Mouse (Mus musculus): Measurements from ENCODE around the gene Dgke. TPM values are rescaled to one million over a fixed set of nuclear protein-coding genes. Genes with fewer than 3 reads are reported as not detected.

The Dgke gene
- polyA plus RNA-seq, 1 experiment from 2014 or later, result 3.5 TPM

- peaks cover 2% of the 10 kb centered on the region; the same call in 1 of the 2 replicates for H3K36me3 ChIP-seq (ENCODE audit: control insufficient read depth, insufficient read depth, low read length)
- H3K9me3 ChIP-seq (ENCODE audit: control insufficient read depth, low read length), result no peaks in the 10 kb centered on the region
- DNase-seq (ENCODE audit: low spot score), result no peak
- no peaks in the 10 kb centered on the region for H3K4me1 ChIP-seq (ENCODE audit: control insufficient read depth, insufficient read depth, low read length)
- no peak overlapping the region for H3K27ac ChIP-seq (replicated peaks; ENCODE audit: low read depth, low read length)
- 77% methylated on average over 5 of the region's 5 CpGs for WGBS
- no peak overlapping the region for H3K4me3 ChIP-seq (ENCODE audit: low read depth, low read length)
- no peak overlapping the region for H3K4me2 ChIP-seq (ENCODE audit: low read depth, severe bottlenecking)
- ATAC-seq (ENCODE audit: insufficient number of reproducible peaks, low FRiP score, low TSS enrichment, low read depth), result no peak
- H3K9ac ChIP-seq (ENCODE audit: low read length), result no peak overlapping the region
- no peaks in the 10 kb centered on the region for H3K27me3 ChIP-seq (ENCODE audit: control insufficient read depth, insufficient read depth, low read length)
Observed at GRCm38 (mm10) chr11:89012241-89012640, 54.4 kb downstream of the Dgke start.

- no peaks in the 10 kb centered on the region for H3K9me3 ChIP-seq (ENCODE audit: control insufficient read depth, low read length)
- H3K4me3 ChIP-seq (ENCODE audit: low read depth, low read length), result no peak overlapping the region
- no peaks in the 10 kb centered on the region for H3K27me3 ChIP-seq (ENCODE audit: control insufficient read depth, insufficient read depth, low read length)
- H3K4me1 ChIP-seq (ENCODE audit: control insufficient read depth, insufficient read depth, low read length), result no peaks in the 10 kb centered on the region
- H3K36me3 ChIP-seq (ENCODE audit: control insufficient read depth, insufficient read depth, low read length), result peaks cover 2% of the 10 kb centered on the region; the same call in 1 of the 2 replicates
- no peak for DNase-seq (ENCODE audit: low spot score)
- WGBS, result 76% methylated on average over 7 of the region's 7 CpGs
- no peak overlapping the region for H3K27ac ChIP-seq (replicated peaks; ENCODE audit: low read depth, low read length)
- H3K9ac ChIP-seq (ENCODE audit: low read length), result no peak overlapping the region
- no peak overlapping the region for H3K4me2 ChIP-seq (ENCODE audit: low read depth, severe bottlenecking)
- no peak for ATAC-seq (ENCODE audit: insufficient number of reproducible peaks, low FRiP score, low TSS enrichment, low read depth)
Observed at GRCm38 (mm10) chr11:89009496-89009895, 57.2 kb downstream of the Dgke start.

GRCm38 (mm10) chr11:89009066-89009465, 57.6 kb downstream of the Dgke start:
- 88% methylated on average over 9 of the region's 9 CpGs for WGBS
- ATAC-seq (ENCODE audit: insufficient number of reproducible peaks, low FRiP score, low TSS enrichment, low read depth), result no peak

GRCm38 (mm10) chr11:89007582-89007981, 59.1 kb downstream of the Dgke start:
- no peak for ATAC-seq (ENCODE audit: insufficient number of reproducible peaks, low FRiP score, low TSS enrichment, low read depth)
- 89% methylated on average over 3 of the region's 3 CpGs for WGBS
- no peaks in the 10 kb centered on the region for H3K9me3 ChIP-seq (ENCODE audit: control insufficient read depth, low read length)
- H3K36me3 ChIP-seq (ENCODE audit: control insufficient read depth, insufficient read depth, low read length), result peaks cover 2% of the 10 kb centered on the region; the same call in 1 of the 2 replicates
- H3K4me3 ChIP-seq (ENCODE audit: low read depth, low read length), result no peak overlapping the region
- no peak overlapping the region for H3K27ac ChIP-seq (replicated peaks; ENCODE audit: low read depth, low read length)
- DNase-seq (ENCODE audit: low spot score), result no peak
- H3K4me2 ChIP-seq (ENCODE audit: low read depth, severe bottlenecking), result no peak overlapping the region
- peaks cover 3% of the 10 kb centered on the region; the same call in 1 of the 2 replicates for H3K4me1 ChIP-seq (ENCODE audit: control insufficient read depth, insufficient read depth, low read length)
- H3K27me3 ChIP-seq (ENCODE audit: control insufficient read depth, insufficient read depth, low read length), result no peaks in the 10 kb centered on the region
- no peak overlapping the region for H3K9ac ChIP-seq (ENCODE audit: low read length)

More at GRCm38 (mm10) chr11:89009066-89009465, 57.6 kb downstream of the Dgke start:
- Histone ChIP-seq H3K9me3 (ENCODE audit: control insufficient read depth, low read length) (no peaks in the 10 kb centered on the region), H3K4me1 (ENCODE audit: control insufficient read depth, insufficient read depth, low read length) (no peaks in the 10 kb centered on the region), H3K27ac (replicated peaks; ENCODE audit: low read depth, low read length) (no peak overlapping the region), H3K36me3 (ENCODE audit: control insufficient read depth, insufficient read depth, low read length) (peaks cover 2% of the 10 kb centered on the region; the same call in 1 of the 2 replicates), H3K4me2 (ENCODE audit: low read depth, severe bottlenecking) (no peak overlapping the region), H3K27me3 (ENCODE audit: control insufficient read depth, insufficient read depth, low read length) (no peaks in the 10 kb centered on the region), H3K4me3 (ENCODE audit: low read depth, low read length) (no peak overlapping the region), H3K9ac (ENCODE audit: low read length) (no peak overlapping the region)
- no peak for DNase-seq (ENCODE audit: low spot score)

GRCm38 (mm10) chr11:89006404-89006803, 60.2 kb downstream of the Dgke start:
- ATAC-seq (ENCODE audit: insufficient number of reproducible peaks, low FRiP score, low TSS enrichment, low read depth) (no peak), DNase-seq (ENCODE audit: low spot score) (no peak)
- H3K4me3 ChIP-seq (ENCODE audit: low read depth, low read length), result no peak overlapping the region

GRCm38 (mm10) chr11:89005473-89005872, 61.2 kb downstream of the Dgke start:
- 53% methylated on average over 5 of the region's 5 CpGs for WGBS
- Histone ChIP-seq H3K4me3 (ENCODE audit: low read depth, low read length) (no peak overlapping the region), H3K9me3 (ENCODE audit: control insufficient read depth, low read length) (no peaks in the 10 kb centered on the region), H3K27me3 (ENCODE audit: control insufficient read depth, insufficient read depth, low read length) (no peaks in the 10 kb centered on the region), H3K9ac (ENCODE audit: low read length) (no peak overlapping the region), H3K4me1 (ENCODE audit: control insufficient read depth, insufficient read depth, low read length) (peaks cover 3% of the 10 kb centered on the region; the same call in 1 of the 2 replicates), H3K4me2 (ENCODE audit: low read depth, severe bottlenecking) (no peak overlapping the region), H3K36me3 (ENCODE audit: control insufficient read depth, insufficient read depth, low read length) (no peaks in the 10 kb centered on the region), H3K27ac (replicated peaks; ENCODE audit: low read depth, low read length) (no peak overlapping the region)
- no peak for DNase-seq (ENCODE audit: low spot score)
- ATAC-seq (ENCODE audit: insufficient number of reproducible peaks, low FRiP score, low TSS enrichment, low read depth), result no peak

More at GRCm38 (mm10) chr11:89006404-89006803, 60.2 kb downstream of the Dgke start:
- no peak overlapping the region for H3K9ac ChIP-seq (ENCODE audit: low read length)
- H3K9me3 ChIP-seq (ENCODE audit: control insufficient read depth, low read length), result no peaks in the 10 kb centered on the region
- no peak overlapping the region for H3K4me2 ChIP-seq (ENCODE audit: low read depth, severe bottlenecking)
- H3K27me3 ChIP-seq (ENCODE audit: control insufficient read depth, insufficient read depth, low read length), result no peaks in the 10 kb centered on the region
- H3K36me3 ChIP-seq (ENCODE audit: control insufficient read depth, insufficient read depth, low read length), result peaks cover 2% of the 10 kb centered on the region; the same call in 1 of the 2 replicates
- H3K27ac ChIP-seq (replicated peaks; ENCODE audit: low read depth, low read length), result no peak overlapping the region
- peaks cover 3% of the 10 kb centered on the region; the same call in 1 of the 2 replicates for H3K4me1 ChIP-seq (ENCODE audit: control insufficient read depth, insufficient read depth, low read length)

- 68% methylated on average over 4 of the region's 4 CpGs for WGBS
- H3K9ac ChIP-seq (ENCODE audit: low read length), result no peak overlapping the region
- peaks cover 12% of the 10 kb centered on the region for H3K27me3 ChIP-seq (ENCODE audit: control insufficient read depth, insufficient read depth, low read length)
- H3K36me3 ChIP-seq (ENCODE audit: control insufficient read depth, insufficient read depth, low read length), result no peaks in the 10 kb centered on the region
- H3K4me2 ChIP-seq (ENCODE audit: low read depth, severe bottlenecking), result no peak overlapping the region
- no peaks in the 10 kb centered on the region for H3K9me3 ChIP-seq (ENCODE audit: control insufficient read depth, low read length)
- peaks cover 3% of the 10 kb centered on the region; the same call in 1 of the 2 replicates for H3K4me1 ChIP-seq (ENCODE audit: control insufficient read depth, insufficient read depth, low read length)
- ATAC-seq (ENCODE audit: insufficient number of reproducible peaks, low FRiP score, low TSS enrichment, low read depth) (no peak), DNase-seq (ENCODE audit: low spot score) (no peak)
- H3K27ac ChIP-seq (replicated peaks; ENCODE audit: low read depth, low read length), result no peak overlapping the region
- H3K4me3 ChIP-seq (ENCODE audit: low read depth, low read length), result no peak overlapping the region
Observed at GRCm38 (mm10) chr11:89003726-89004125, 62.9 kb downstream of the Dgke start.

GRCm38 (mm10) chr11:89003078-89003477, 63.6 kb downstream of the Dgke start:
- H3K27me3 ChIP-seq (ENCODE audit: control insufficient read depth, insufficient read depth, low read length), result peaks cover 13% of the 10 kb centered on the region
- no peak overlapping the region for H3K4me3 ChIP-seq (ENCODE audit: low read depth, low read length)
- 26% methylated on average over 6 of the region's 6 CpGs for WGBS
- no peak overlapping the region for H3K4me2 ChIP-seq (ENCODE audit: low read depth, severe bottlenecking)
- ATAC-seq (ENCODE audit: insufficient number of reproducible peaks, low FRiP score, low TSS enrichment, low read depth), result no peak
- H3K9me3 ChIP-seq (ENCODE audit: control insufficient read depth, low read length), result no peaks in the 10 kb centered on the region
- no peak overlapping the region for H3K9ac ChIP-seq (ENCODE audit: low read length)
- peaks cover 3% of the 10 kb centered on the region; the same call in 1 of the 2 replicates for H3K4me1 ChIP-seq (ENCODE audit: control insufficient read depth, insufficient read depth, low read length)
- DNase-seq (ENCODE audit: low spot score), result no peak
- H3K36me3 ChIP-seq (ENCODE audit: control insufficient read depth, insufficient read depth, low read length), result no peaks in the 10 kb centered on the region
- H3K27ac ChIP-seq (replicated peaks; ENCODE audit: low read depth, low read length), result no peak overlapping the region

- Histone ChIP-seq H3K9me3 (ENCODE audit: control insufficient read depth, low read length) (no peaks in the 10 kb centered on the region), H3K36me3 (ENCODE audit: control insufficient read depth, insufficient read depth, low read length) (no peaks in the 10 kb centered on the region), H3K27ac (replicated peaks; ENCODE audit: low read depth, low read length) (no peak overlapping the region), H3K9ac (ENCODE audit: low read length) (no peak overlapping the region), H3K27me3 (ENCODE audit: control insufficient read depth, insufficient read depth, low read length) (peaks cover 13% of the 10 kb centered on the region), H3K4me2 (ENCODE audit: low read depth, severe bottlenecking) (no peak overlapping the region), H3K4me3 (ENCODE audit: low read depth, low read length) (no peak overlapping the region), H3K4me1 (ENCODE audit: control insufficient read depth, insufficient read depth, low read length) (peaks cover 3% of the 10 kb centered on the region; the same call in 1 of the 2 replicates)
- 87% methylated on average over 5 of the region's 5 CpGs for WGBS
- ATAC-seq (ENCODE audit: insufficient number of reproducible peaks, low FRiP score, low TSS enrichment, low read depth) (no peak), DNase-seq (ENCODE audit: low spot score) (no peak)
Observed at GRCm38 (mm10) chr11:89002621-89003020, 64.0 kb downstream of the Dgke start.
